Mouse (Mus musculus) forebrain, embryonic 10.5 days (tissue): ENCODE measurements around the gene Ctdsp1. TPM values are rescaled to one million over a fixed set of nuclear protein-coding genes. Genes with fewer than 3 reads are reported as not detected.

Source experiments
- DNase-seq: peaks from one replicate; pipeline ENCODE4 v3.0.0-alpha.2; 2017; ENCODE audit warnings: low spot score; ENCODE audit errors: extremely low spot score
- H3K27ac ChIP-seq: fragments of 300-500 bp; sonication (generic); 2 replicates; pipeline ENCODE4 v1.5.1; 2016; ENCODE audit warnings: mild to moderate bottlenecking
- H3K27me3 ChIP-seq: fragments of 300-500 bp; sonication (generic); 2 replicates; pipeline ENCODE4 v1.6.1; 2016; ENCODE audit warnings: mild to moderate bottlenecking; ENCODE audit not compliant: poor library complexity, severe bottlenecking
- H3K36me3 ChIP-seq: fragments of 300-500 bp; sonication (generic); replicated peaks from 2 replicates; pipeline ENCODE4 v1.6.1; 2016; ENCODE audit warnings: mild to moderate bottlenecking, moderate library complexity
- H3K4me1 ChIP-seq: fragments of 300-500 bp; sonication (generic); 2 replicates; pipeline ENCODE4 v1.6.1; 2016
- H3K4me3 ChIP-seq: fragments of 300-500 bp; sonication (generic); 2 replicates; pipeline ENCODE4 v1.5.1; 2016; ENCODE audit warnings: mild to moderate bottlenecking, moderate library complexity
- H3K9me3 ChIP-seq: fragments of 300-500 bp; sonication (generic); 2 replicates; pipeline ENCODE4 v1.6.1; 2016; ENCODE audit warnings: mild to moderate bottlenecking, moderate library complexity
- WGBS: fragments of 180-500 bp; shearing (Covaris S2); methylation state at CpG from one replicate; pipeline ENCODE4 v1.1.7; 2016; 5-methylcytosine and 5-hydroxymethylcytosine counted together
- polyA plus RNA-seq: library from polyadenylated mRNA; unstranded; fragments of >200 nt; fragmentation: Nextera tagmentation; extraction: Ambion mirVana; gene quantifications from 2 replicates; pipeline ENCODE4 v1.2.1, GENCODE M21; 2016

The Ctdsp1 gene
- polyA plus RNA-seq, 1 experiment from 2014 or later = 38.0 TPM

DNA sequence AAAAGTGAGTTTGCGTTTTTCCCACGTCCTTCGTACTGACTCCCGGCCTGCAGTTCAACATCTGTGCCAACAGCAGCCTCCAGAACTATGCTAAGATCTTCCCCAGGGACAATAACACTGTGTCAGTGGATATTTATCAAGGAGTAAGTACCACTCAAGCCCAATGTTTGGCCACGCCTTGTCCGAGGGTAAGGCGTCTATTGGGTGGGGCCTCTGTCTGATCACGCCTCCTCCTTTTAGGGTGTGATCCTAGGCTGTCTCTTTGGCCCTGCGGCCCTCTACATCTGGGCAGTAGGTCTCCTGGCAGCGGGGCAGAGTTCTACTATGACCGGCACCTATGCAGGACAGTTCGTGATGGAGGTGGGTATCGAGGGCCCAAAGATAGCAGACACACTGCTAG, 7.9 kb upstream of the Ctdsp1 start:
- H3K36me3 ChIP-seq = no peaks in the 10 kb centered on the region
- H3K27me3 ChIP-seq = peaks cover 5% of the 10 kb centered on the region
- WGBS = 92% methylated on average over 13 of the region's 13 CpGs
- H3K4me1 ChIP-seq = peaks cover 20% of the 10 kb centered on the region
- H3K9me3 ChIP-seq = no peaks in the 10 kb centered on the region
- no peak overlapping the region for H3K27ac ChIP-seq
- H3K4me3 ChIP-seq = no peak overlapping the region
- DNase-seq = no peak

DNA sequence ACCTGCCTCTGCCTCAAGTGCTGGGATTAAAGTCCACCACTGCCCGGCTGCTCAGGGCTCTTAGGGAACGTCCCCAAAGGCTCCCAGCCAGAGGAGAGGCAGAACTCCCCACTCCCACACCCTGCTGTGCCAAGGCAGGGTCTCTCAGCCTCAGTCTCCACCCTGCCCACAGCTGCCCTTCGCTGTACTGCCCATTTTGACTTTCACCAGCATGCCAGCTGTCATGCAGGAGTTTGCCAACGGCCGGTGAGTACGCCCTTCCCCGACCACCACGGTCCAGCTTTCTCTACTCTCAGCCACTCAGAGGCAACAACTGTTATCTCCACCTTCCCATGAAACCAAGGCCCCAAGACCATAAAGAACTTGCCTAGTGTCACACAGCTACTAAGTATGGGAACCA, 6.8 kb upstream of the Ctdsp1 start:
- no peak overlapping the region for H3K27ac ChIP-seq
- peaks cover 23% of the 10 kb centered on the region for H3K4me1 ChIP-seq
- H3K27me3 ChIP-seq = peaks cover 16% of the 10 kb centered on the region
- H3K36me3 ChIP-seq = no peaks in the 10 kb centered on the region
- H3K9me3 ChIP-seq = no peaks in the 10 kb centered on the region
- DNase-seq = no peak
- WGBS = 88% methylated on average over 8 of the region's 8 CpGs
- no peak overlapping the region for H3K4me3 ChIP-seq

DNA sequence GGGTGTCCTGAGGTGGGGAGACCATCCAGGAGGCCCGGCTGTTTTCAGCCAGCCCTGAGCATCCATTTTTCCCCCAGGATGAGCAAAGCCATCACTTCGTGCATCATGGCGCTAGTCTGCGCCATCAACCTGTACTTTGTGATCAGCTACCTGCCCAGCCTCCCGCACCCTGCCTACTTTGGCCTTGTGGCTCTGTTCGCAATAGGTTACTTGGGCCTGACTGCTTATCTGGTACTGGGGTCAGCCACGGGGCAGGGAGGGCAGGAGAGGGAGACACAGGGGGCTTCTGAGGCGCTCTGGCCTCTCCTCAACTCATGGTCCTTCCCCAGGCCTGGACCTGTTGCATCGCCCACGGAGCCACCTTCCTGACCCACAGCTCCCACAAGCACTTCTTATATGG, 6.2 kb upstream of the Ctdsp1 start:
- peaks cover 22% of the 10 kb centered on the region for H3K27me3 ChIP-seq
- H3K27ac ChIP-seq = no peak overlapping the region
- H3K9me3 ChIP-seq = no peaks in the 10 kb centered on the region
- H3K4me3 ChIP-seq = no peak overlapping the region
- peaks cover 28% of the 10 kb centered on the region for H3K4me1 ChIP-seq
- no peak for DNase-seq
- WGBS = 95% methylated on average over 10 of the region's 10 CpGs
- no peaks in the 10 kb centered on the region for H3K36me3 ChIP-seq

DNA sequence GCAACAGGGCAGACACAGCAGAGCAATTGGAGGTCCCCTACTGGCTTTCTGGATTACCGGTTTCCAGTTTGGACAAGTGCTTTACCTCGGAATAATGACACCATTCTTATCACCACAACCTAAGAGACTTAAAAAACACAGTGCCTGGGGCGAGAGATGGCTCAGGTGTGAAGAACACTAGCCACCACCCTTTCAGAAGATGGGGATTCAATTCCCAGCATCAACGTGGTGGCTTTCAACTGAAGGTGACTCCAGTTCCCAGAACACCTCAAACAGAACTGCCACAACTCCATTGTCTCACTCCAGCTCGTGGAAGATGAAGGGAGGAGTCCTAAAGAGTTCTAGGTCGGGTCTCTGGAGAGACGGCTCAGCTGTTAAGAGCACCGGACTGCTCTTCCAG, 5.8 kb upstream of the Ctdsp1 start:
- H3K36me3 ChIP-seq = no peaks in the 10 kb centered on the region
- no peaks in the 10 kb centered on the region for H3K9me3 ChIP-seq
- no peak overlapping the region for H3K27ac ChIP-seq
- peaks cover 33% of the 10 kb centered on the region for H3K4me1 ChIP-seq
- H3K4me3 ChIP-seq = no peak overlapping the region
- H3K27me3 ChIP-seq = peaks cover 26% of the 10 kb centered on the region
- WGBS = 89% methylated on average over 8 of the region's 8 CpGs
- no peak for DNase-seq

DNA sequence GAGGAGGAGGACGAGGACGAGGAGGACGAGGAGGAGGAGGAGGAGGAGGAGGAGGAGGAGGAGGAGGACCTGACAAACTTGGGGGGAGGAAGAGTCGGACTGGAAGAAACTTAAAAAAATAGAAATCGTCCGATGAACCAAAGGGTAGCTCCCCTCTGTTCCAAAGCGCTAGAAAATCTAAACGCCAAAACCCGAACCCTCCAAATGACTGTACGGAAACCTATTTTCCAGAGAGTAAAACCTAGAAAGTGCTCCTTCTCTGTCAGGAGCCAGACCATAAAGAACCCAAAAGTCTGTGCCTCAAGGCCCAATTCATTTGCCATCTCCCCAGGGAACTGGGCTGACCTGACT, 5.0 kb upstream of the Ctdsp1 start:
- Histone ChIP-seq H3K4me1 (peaks cover 41% of the 10 kb centered on the region), H3K9me3 (no peaks in the 10 kb centered on the region), H3K27me3 (peaks cover 30% of the 10 kb centered on the region), H3K36me3 (no peaks in the 10 kb centered on the region), H3K27ac (peak overlapping the region; percentile 96), H3K4me3 (peak overlapping the region; percentile 67)
- no peak for DNase-seq
- WGBS = 64% methylated on average over 10 of the region's 10 CpGs

DNA sequence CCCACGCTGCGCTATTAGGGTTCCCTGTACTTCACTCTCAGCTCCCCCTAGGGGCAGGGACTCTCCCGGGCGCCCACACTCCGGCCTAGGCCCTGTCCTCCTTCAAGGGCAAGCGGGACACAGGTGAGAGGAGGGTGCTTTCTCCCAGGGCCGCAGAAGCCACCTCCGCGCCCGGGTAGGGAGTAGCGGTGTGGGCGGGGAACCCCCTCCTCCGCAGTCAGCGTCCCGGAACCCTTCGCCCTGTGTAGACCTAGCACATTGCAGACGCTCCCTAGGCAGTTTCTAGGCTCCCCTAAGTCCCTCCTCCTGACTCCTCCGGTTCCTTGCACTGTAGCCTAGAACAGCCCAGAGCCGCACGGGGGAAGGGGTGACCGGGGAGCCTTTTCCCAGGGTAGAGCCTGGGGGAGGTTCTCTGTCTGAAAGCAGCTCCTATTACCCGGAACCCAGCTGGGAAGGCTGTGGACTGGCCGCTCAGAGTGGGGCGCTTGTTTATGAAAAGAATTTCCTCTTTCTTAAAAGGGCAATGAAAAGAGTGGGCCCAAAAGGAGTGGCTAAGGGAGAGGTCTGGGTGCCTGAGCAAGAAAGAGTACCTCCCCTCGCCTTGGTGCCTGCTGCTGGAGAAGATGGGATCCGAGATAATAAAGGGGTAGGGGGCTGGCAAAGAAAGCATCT, 4.5 kb upstream of the Ctdsp1 start:
- peaks cover 44% of the 10 kb centered on the region for H3K4me1 ChIP-seq
- WGBS = under 1% methylated on average over 26 of the region's 26 CpGs

DNA sequence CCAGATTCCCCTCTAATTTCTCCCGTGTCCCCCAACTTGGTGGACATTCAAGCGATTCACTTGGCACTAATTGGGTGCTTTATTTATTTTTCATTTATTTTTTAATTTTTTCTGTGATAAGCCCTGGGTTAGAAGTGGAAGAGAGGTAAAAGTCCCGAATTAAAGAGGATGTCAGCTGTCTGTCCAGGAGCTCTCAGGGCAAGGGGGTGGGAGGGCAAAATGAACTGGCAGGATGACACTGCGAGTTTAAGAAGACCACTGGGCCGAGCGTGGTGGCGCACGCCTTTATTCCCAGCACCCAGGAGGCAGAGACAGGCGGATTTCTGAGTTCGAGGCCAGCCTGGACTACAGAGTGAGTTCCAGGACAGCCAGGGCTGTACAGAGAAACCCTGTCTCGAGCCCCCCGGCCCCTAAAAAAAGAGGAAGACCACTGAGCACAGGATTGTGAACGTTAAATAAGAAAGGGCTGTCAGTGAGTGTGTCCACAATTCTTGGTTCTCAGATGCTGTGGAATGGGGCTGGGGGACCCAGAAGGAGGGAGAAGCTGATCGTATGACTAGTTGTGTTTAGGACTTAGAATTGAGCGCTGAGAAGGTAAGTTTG, 3.8 kb upstream of the Ctdsp1 start:
- Histone ChIP-seq H3K27me3 (peaks cover 30% of the 10 kb centered on the region), H3K4me3 (peak overlapping the region; percentile 67), H3K9me3 (no peaks in the 10 kb centered on the region), H3K36me3 (no peaks in the 10 kb centered on the region), H3K4me1 (peaks cover 50% of the 10 kb centered on the region), H3K27ac (peak overlapping the region; percentile 96)
- 59% methylated on average over 15 of the region's 15 CpGs for WGBS
- no peak for DNase-seq

More for the DNA sequence above, 4.5 kb upstream of the Ctdsp1 start:
- H3K4me3 ChIP-seq = peak overlapping the region; percentile 67
- no peaks in the 10 kb centered on the region for H3K9me3 ChIP-seq
- H3K27ac ChIP-seq = peak overlapping the region; percentile 96
- H3K36me3 ChIP-seq = no peaks in the 10 kb centered on the region
- H3K27me3 ChIP-seq = peaks cover 30% of the 10 kb centered on the region
- peak; percentile 95 for DNase-seq

DNA sequence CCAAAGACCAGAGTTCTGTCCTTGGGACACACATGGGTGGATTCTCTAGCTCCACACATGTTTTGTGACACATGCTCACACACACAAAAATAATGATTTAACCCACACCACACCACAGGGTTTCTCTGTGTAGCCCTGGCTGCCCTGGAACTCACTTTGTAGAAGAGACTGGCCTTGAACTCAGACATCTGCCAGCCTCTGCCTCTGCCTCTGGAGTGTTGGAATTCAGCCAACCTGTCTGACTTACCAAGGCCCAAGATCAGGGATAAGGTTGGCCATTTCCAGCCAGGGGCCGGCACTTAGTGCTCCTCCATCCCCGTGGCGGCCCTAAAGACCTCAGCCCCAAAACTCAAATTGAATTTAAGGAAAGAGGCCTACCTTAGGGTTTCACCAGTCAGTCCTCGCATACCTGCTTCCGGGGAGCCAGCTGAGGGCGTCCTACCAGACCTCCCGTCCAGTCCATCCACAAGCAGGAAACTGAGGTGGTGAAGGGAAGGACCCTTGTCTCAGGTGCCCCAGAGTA, 2.9 kb upstream of the Ctdsp1 start:
- no peak overlapping the region for H3K27ac ChIP-seq
- 84% methylated on average over 7 of the region's 7 CpGs for WGBS
- peaks cover 60% of the 10 kb centered on the region for H3K4me1 ChIP-seq

DNA sequence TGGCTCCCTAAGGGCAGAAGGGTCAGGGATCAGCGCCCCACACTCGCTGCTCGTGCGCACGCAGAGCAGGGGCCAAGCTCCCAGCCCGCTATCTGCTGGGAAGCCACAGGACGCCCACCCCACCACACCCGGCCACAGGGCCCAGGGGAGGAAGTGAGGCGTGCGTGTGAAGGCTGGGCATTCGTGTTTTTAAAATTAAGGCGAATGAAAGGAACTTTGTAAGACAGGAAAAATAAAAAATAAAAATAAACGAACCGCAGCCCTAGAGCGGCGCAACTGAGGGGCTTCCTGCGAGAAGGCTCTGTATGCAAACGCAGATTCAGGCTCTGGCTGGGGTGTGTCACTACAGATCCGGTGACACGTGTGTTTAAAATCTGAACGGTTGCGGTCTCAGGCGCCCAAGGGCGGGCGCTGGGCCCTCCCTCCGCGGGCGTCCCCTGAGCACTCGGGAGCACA, 1.4 kb upstream of the Ctdsp1 start:
- Histone ChIP-seq H3K9me3 (no peaks in the 10 kb centered on the region), H3K27me3 (peaks cover 30% of the 10 kb centered on the region), H3K36me3 (peaks cover 17% of the 10 kb centered on the region), H3K4me1 (peaks cover 71% of the 10 kb centered on the region), H3K27ac (peak overlapping the region; percentile 98), H3K4me3 (peak overlapping the region; percentile 92)
- DNase-seq = peak; percentile 43
- 3% methylated on average over 29 of the region's 29 CpGs for WGBS

More for the DNA sequence above, 2.9 kb upstream of the Ctdsp1 start:
- Histone ChIP-seq H3K36me3 (peaks cover 3% of the 10 kb centered on the region), H3K9me3 (no peaks in the 10 kb centered on the region), H3K27me3 (peaks cover 30% of the 10 kb centered on the region), H3K4me3 (no peak overlapping the region)
- DNase-seq = no peak

DNA sequence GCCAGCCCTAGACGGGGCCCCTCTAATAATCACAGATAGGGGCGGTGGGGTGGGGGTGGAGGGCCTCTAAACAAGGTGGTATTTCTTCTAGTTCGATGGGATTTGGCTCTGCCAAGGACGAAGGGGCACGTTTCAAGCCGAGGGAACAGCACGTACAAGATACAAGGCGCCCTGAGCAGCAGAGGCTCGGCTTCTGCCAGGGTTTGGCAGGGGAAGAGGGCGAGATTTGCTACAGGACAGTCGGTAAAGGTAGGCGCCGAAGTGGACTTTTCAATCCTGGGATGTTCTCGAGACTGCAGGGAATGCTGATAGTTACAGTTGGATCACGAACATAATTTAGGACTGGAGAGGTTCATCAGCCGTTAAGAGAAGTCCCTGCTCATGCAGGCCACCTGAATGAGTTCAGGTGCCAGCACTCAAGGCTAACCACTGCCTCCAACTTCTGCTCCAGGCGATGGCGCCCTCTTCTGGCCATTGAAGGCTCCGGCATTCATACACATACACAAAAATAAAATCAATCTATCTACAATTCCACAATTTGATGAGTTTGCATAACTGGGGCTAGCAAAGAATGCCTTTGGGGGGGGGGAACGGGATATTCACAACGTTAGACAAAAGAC, 912 bp upstream of the Ctdsp1 start:
- 8% methylated on average over 21 of the region's 21 CpGs for WGBS
- peak; percentile 63 for DNase-seq
- Histone ChIP-seq H3K27me3 (peaks cover 30% of the 10 kb centered on the region), H3K4me1 (peaks cover 71% of the 10 kb centered on the region), H3K4me3 (peak overlapping the region; percentile 92), H3K9me3 (no peaks in the 10 kb centered on the region), H3K27ac (peak overlapping the region; percentile 98), H3K36me3 (peaks cover 22% of the 10 kb centered on the region)

DNA sequence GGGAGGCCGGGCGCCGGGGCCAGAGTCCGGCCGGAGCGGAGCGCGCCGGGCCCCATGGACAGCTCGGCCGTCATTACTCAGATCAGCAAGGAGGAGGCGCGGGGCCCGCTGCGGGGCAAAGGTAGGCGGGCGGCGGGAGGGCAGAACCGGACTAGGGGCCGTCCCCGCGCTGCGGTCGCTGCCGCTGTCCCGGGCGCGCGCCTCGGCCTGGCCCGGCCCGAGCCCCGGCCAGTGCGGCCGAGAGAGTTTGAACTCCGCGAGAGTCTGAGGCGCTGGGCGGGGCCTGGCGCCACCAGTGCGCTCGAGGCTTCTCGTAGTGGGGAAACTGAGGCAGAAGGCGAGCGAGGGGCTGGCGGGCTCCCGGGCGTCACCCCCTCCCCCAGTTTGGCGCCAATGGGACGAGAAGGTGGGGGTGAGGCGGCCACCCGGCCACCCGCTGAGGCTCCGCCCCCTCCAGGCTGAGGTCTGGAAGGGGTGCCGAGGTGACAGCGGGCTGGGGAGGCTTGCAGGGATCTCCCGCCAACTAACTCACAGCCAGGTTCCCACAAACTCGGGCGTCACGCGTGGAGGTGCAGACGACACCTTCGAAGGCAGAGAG, 634 bp downstream of the Ctdsp1 start:
- WGBS = under 1% methylated on average over 63 of the region's 63 CpGs
- peak; percentile 68 for DNase-seq
- peak overlapping the region; percentile 98 for H3K27ac ChIP-seq
- H3K27me3 ChIP-seq = peaks cover 30% of the 10 kb centered on the region
- no peaks in the 10 kb centered on the region for H3K9me3 ChIP-seq
- peaks cover 73% of the 10 kb centered on the region for H3K4me1 ChIP-seq
- peaks cover 23% of the 10 kb centered on the region for H3K36me3 ChIP-seq
- peak overlapping the region; percentile 92 for H3K4me3 ChIP-seq

DNA sequence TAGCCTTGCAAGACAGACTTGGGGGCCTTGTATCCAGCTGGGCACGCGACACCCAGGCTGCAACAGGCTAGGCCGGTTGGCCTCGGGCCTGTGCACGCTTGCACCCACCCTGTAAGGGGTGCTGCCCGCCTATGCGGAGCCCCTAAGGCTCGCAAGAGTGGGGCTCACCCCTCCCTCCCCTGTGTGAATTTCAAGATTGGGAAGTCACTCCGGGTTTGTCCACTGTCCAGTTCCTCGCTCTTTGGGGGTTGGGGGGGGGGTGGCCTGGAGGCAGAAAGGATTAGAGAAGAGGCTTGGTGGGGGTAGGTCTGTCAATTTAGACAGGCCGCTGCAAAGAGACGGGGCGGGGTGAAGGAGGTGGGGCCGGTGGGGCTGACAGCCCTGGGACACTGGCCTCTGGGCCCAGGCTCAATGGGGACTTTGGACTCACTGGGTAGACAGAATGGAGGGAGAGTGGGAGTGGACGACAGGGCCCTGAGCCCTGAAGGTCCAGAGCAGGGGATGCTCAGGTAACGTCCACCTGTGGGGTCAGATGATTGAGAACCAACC, 1.2 kb downstream of the Ctdsp1 start:
- WGBS = 3% methylated on average over 16 of the region's 16 CpGs
- H3K27ac ChIP-seq = peak overlapping the region; percentile 98
- peaks cover 71% of the 10 kb centered on the region for H3K4me1 ChIP-seq
- H3K9me3 ChIP-seq = no peaks in the 10 kb centered on the region
- H3K27me3 ChIP-seq = peaks cover 30% of the 10 kb centered on the region
- H3K36me3 ChIP-seq = peaks cover 23% of the 10 kb centered on the region
- peak; percentile 45 for DNase-seq
- H3K4me3 ChIP-seq = peak overlapping the region; percentile 92
